Mouse (Mus musculus) MEL (cell line): Measurements from ENCODE around the gene Kremen2. TPM values are rescaled to one million over a fixed set of nuclear protein-coding genes. Genes with fewer than 3 reads are reported as not detected.

ENCODE experiments used
- DNase-seq: peaks from one replicate; pipeline ENCODE4 v3.0.0; 2011; ENCODE audit warnings: low read depth, low spot score
- H3K27ac ChIP-seq: 2 replicates; pipeline ENCODE4 v1.5.1; 2012; ENCODE audit warnings: low read depth, mild to moderate bottlenecking, control low read depth, low read length, moderate library complexity; ENCODE audit not compliant: control insufficient read depth
- H3K27me3 ChIP-seq, 2 experiments: fragments of 150-350 bp in 1 of 2; sonication (generic) in 1 of 2; 2 replicates each; pipeline ENCODE4 v1.6.1; 2012; ENCODE audit warnings: low read length in 2 of 2, mild to moderate bottlenecking in 2 of 2, improper control_type of control experiment in 1 of 2, moderate library complexity in 1 of 2; ENCODE audit not compliant: insufficient read depth in 2 of 2, control insufficient read depth in 1 of 2
- H3K36me3 ChIP-seq, 2 experiments: 2 replicates each; pipeline ENCODE4 v1.6.1; 2012 to 2014; ENCODE audit warnings: low read length in 2 of 2, improper control_type of control experiment in 1 of 2, inconsistent platforms in 1 of 2, mild to moderate bottlenecking in 1 of 2; ENCODE audit not compliant: insufficient read depth in 2 of 2, control insufficient read depth in 1 of 2
- H3K4me1 ChIP-seq, 2 experiments: fragments of 150-350 bp in 1 of 2; sonication (generic) in 1 of 2; 2 replicates each; pipeline ENCODE4 v1.6.1; 2012; ENCODE audit warnings: low read length in 2 of 2, improper control_type of control experiment in 1 of 2, mild to moderate bottlenecking in 1 of 2; ENCODE audit not compliant: insufficient read depth in 2 of 2, control insufficient read depth in 1 of 2
- H3K4me3 ChIP-seq, 2 experiments: fragments of 150-350 bp in 1 of 2; sonication (generic) in 1 of 2; 2 replicates each; pipeline ENCODE4 v1.5.1; 2012; ENCODE audit warnings: low read depth in 2 of 2, low read length in 2 of 2, mild to moderate bottlenecking in 2 of 2, moderate library complexity in 2 of 2, control low read depth in 1 of 2, improper control_type of control experiment in 1 of 2; ENCODE audit not compliant: control insufficient read depth in 1 of 2, insufficient read depth in 1 of 2
- H3K79me2 ChIP-seq: 2 replicates; pipeline ENCODE4 v1.6.1; 2012; ENCODE audit warnings: mild to moderate bottlenecking, low read length, moderate library complexity; ENCODE audit not compliant: control insufficient read depth, poor library complexity, insufficient read depth
- H3K9ac ChIP-seq: 2 replicates; pipeline ENCODE4 v1.6.1; 2012; ENCODE audit warnings: low read depth, mild to moderate bottlenecking, control low read depth, low read length, moderate library complexity; ENCODE audit not compliant: control insufficient read depth, poor library complexity, severe bottlenecking
- H3K9me3 ChIP-seq: fragments of 150-350 bp; sonication (generic); replicated peaks from 2 replicates; pipeline ENCODE4 v1.6.1; 2012; ENCODE audit warnings: mild to moderate bottlenecking, low read length, improper control_type of control experiment, moderate library complexity; ENCODE audit not compliant: insufficient read depth
- BHLHE40 ChIP-seq: IDR thresholded peaks from 2 replicates; pipeline ENCODE4 v1.6.1; 2012; ENCODE audit warnings: low read depth, mild to moderate bottlenecking, inconsistent platforms, low read length, improper control_type of control experiment, borderline replicate concordance
- CHD1 ChIP-seq: IDR thresholded peaks from 2 replicates; pipeline ENCODE4 v1.6.1; 2012; ENCODE audit warnings: low read depth, mild to moderate bottlenecking, inconsistent platforms, low read length, improper control_type of control experiment
- CTCF ChIP-seq, 3 experiments: IDR thresholded peaks in 2 of 3; conservative IDR thresholded peaks in 1 of 3; 2 replicates each; pipeline ENCODE4 v1.5.1; 2011 to 2012; ENCODE audit warnings: low read length in 3 of 3, low read depth in 2 of 3, mild to moderate bottlenecking in 2 of 3, improper control_type of control experiment in 1 of 3, inconsistent platforms in 1 of 3, mixed read lengths in 1 of 3, moderate library complexity in 1 of 3; ENCODE audit not compliant: control insufficient read depth in 1 of 3, insufficient read depth in 1 of 3, poor library complexity in 1 of 3, severe bottlenecking in 1 of 3
- E2F4 ChIP-seq: IDR thresholded peaks from 2 replicates; pipeline ENCODE4 v1.6.1; 2011; ENCODE audit warnings: low read depth, low read length, improper control_type of control experiment, borderline replicate concordance
- EP300 ChIP-seq, 2 experiments: IDR thresholded peaks; 2 replicates each; pipeline ENCODE4 v1.6.1; 2011; ENCODE audit warnings: improper control_type of control experiment in 2 of 2, low read length in 2 of 2, low read depth in 1 of 2, mild to moderate bottlenecking in 1 of 2
- GABPA ChIP-seq: IDR thresholded peaks from 2 replicates; pipeline ENCODE4 v1.6.1; 2012; ENCODE audit warnings: low read depth, mild to moderate bottlenecking, inconsistent platforms, low read length, improper control_type of control experiment, moderate library complexity
- HCFC1 ChIP-seq: IDR thresholded peaks from 2 replicates; pipeline ENCODE4 v1.6.1; 2012; ENCODE audit warnings: low read depth, mild to moderate bottlenecking, inconsistent platforms, low read length, improper control_type of control experiment, moderate library complexity
- JUND ChIP-seq: IDR thresholded peaks from 2 replicates; pipeline ENCODE4 v1.6.1; 2011; ENCODE audit warnings: low read depth, mild to moderate bottlenecking, improper control_type of control experiment, low read length
- MAFK ChIP-seq: IDR thresholded peaks from 2 replicates; pipeline ENCODE4 v1.6.1; 2011; ENCODE audit warnings: low read depth, mild to moderate bottlenecking, low read length, improper control_type of control experiment, borderline replicate concordance
- MEF2A ChIP-seq: IDR thresholded peaks from 2 replicates; pipeline ENCODE4 v1.6.1; 2014; ENCODE audit warnings: low read depth, mild to moderate bottlenecking, inconsistent platforms, low read length, improper control_type of control experiment; ENCODE audit not compliant: poor library complexity, insufficient replicate concordance, severe bottlenecking; ENCODE audit errors: extremely low read depth
- MXI1 ChIP-seq: IDR thresholded peaks from 2 replicates; pipeline ENCODE4 v1.6.1; 2011; ENCODE audit warnings: mild to moderate bottlenecking, low read depth, low read length, improper control_type of control experiment
- MYB ChIP-seq: IDR thresholded peaks from 2 replicates; pipeline ENCODE4 v1.6.1; 2011; ENCODE audit warnings: mild to moderate bottlenecking, low read depth, low read length, improper control_type of control experiment
- MYC ChIP-seq: IDR thresholded peaks from 2 replicates; pipeline ENCODE4 v1.6.1; 2011; ENCODE audit warnings: low read depth, mild to moderate bottlenecking, low read length, improper control_type of control experiment, moderate library complexity
- POLR2A ChIP-seq, 2 experiments: IDR thresholded peaks; 2 replicates each; pipeline ENCODE4 v1.6.1; 2011 to 2012; ENCODE audit warnings: low read length in 2 of 2, mild to moderate bottlenecking in 2 of 2, control low read depth in 1 of 2, improper control_type of control experiment in 1 of 2, low read depth in 1 of 2, moderate library complexity in 1 of 2; ENCODE audit not compliant: control insufficient read depth in 1 of 2, insufficient read depth in 1 of 2, poor library complexity in 1 of 2
- POLR2AphosphoS2 ChIP-seq: IDR thresholded peaks from 2 replicates; pipeline ENCODE4 v1.6.1; 2011; ENCODE audit warnings: low read length, improper control_type of control experiment
- RCOR1 ChIP-seq: IDR thresholded peaks from 2 replicates; pipeline ENCODE4 v1.6.1; 2012; ENCODE audit warnings: low read depth, mild to moderate bottlenecking, inconsistent platforms, low read length, improper control_type of control experiment
- SIN3A ChIP-seq: IDR thresholded peaks from 2 replicates; pipeline ENCODE4 v1.6.1; 2012; ENCODE audit warnings: low read length, improper control_type of control experiment, inconsistent platforms
- SMC3 ChIP-seq: IDR thresholded peaks from 2 replicates; pipeline ENCODE4 v1.6.1; 2011; ENCODE audit warnings: low read depth, low read length, improper control_type of control experiment
- TAL1 ChIP-seq: IDR thresholded peaks from 2 replicates; pipeline ENCODE4 v1.6.1; 2012; ENCODE audit warnings: mild to moderate bottlenecking, inconsistent platforms, low read length, moderate library complexity, mixed read lengths
- TCF12 ChIP-seq: IDR thresholded peaks from 2 replicates; pipeline ENCODE4 v1.6.1; 2014; ENCODE audit warnings: low read depth, mild to moderate bottlenecking, inconsistent platforms, low read length, improper control_type of control experiment, moderate library complexity
- USF1 ChIP-seq: IDR thresholded peaks from 2 replicates; pipeline ENCODE4 v1.6.1; 2014; ENCODE audit warnings: low read depth, mild to moderate bottlenecking, inconsistent platforms, low read length, improper control_type of control experiment, moderate library complexity
- USF2 ChIP-seq, 2 experiments: IDR thresholded peaks; 2 replicates each; pipeline ENCODE4 v1.6.1; 2011 to 2012; ENCODE audit warnings: improper control_type of control experiment in 2 of 2, low read length in 2 of 2, borderline replicate concordance in 1 of 2, inconsistent platforms in 1 of 2, low read depth in 1 of 2, mild to moderate bottlenecking in 1 of 2; ENCODE audit not compliant: insufficient read depth in 1 of 2
- ZC3H11A ChIP-seq: IDR thresholded peaks from 2 replicates; pipeline ENCODE4 v1.6.1; 2012; ENCODE audit warnings: low read depth, mild to moderate bottlenecking, inconsistent platforms, low read length, improper control_type of control experiment
- ZMIZ1 ChIP-seq: IDR thresholded peaks from 2 replicates; pipeline ENCODE4 v1.6.1; 2012; ENCODE audit warnings: low read depth, mild to moderate bottlenecking, inconsistent platforms, low read length, improper control_type of control experiment, moderate library complexity
- polyA plus RNA-seq, 2 experiments: library from polyadenylated mRNA; stranded (reverse) in 1 of 2; unstranded in 1 of 2; fragments of >175 nt in 1 of 2; fragments of >200 nt in 1 of 2; gene quantifications; 2 replicates each; pipeline versions ENCODE4 v1.2.1 to v1.2.4; 2012; ENCODE audit warnings: low replicate concordance in 2 of 2, low read depth in 1 of 2; ENCODE audit not compliant: insufficient read length in 2 of 2, insufficient read depth in 1 of 2, missing spikeins in 1 of 2
- total RNA-seq: library from RNA; depleted of rRNA; stranded (reverse); fragments of 300-350 nt; gene quantifications from 2 replicates; pipeline ENCODE4 v1.2.3, GENCODE M21; 2012

The Kremen2 gene
- total and polyA plus RNA-seq, 3 experiments = 0.11 TPM; not detected in 2

- H3K4me1 ChIP-seq = peaks cover 0 to 6% of the 10 kb centered on the region in 2 experiments; a peak in 2 of 4 replicates
- H3K27me3 ChIP-seq = peaks cover 0 to 2% of the 10 kb centered on the region in 2 experiments; a peak in 1 of 4 replicates
- H3K36me3 ChIP-seq = peaks cover 0 to 4% of the 10 kb centered on the region in 2 experiments; a peak in 2 of 4 replicates
- H3K27ac ChIP-seq = no peak overlapping the region
- H3K4me3 ChIP-seq = no peak overlapping the region
- H3K9ac ChIP-seq = no peak overlapping the region
- TF ChIP-seq SIN3A (no peak), ZMIZ1 (no peak), POLR2A (IDR thresholded peaks at IDR 0.05; ENCODE audit: control insufficient read depth in 1 of 2, insufficient read depth in 1 of 2, low read depth in 1 of 2, low read length in 2 of 2, poor library complexity in 1 of 2) (no peak), TCF12 (no peak), RCOR1 (no peak), GABPA (no peak), JUND (no peak), USF1 (no peak), MEF2A (no peak), MYC (no peak), MXI1 (no peak), SMC3 (no peak), ZC3H11A (no peak), HCFC1 (no peak), CHD1 (no peak), CTCF (IDR thresholded peaks at IDR 0.05 in 2 of 3, conservative IDR thresholded peaks at IDR 0.05 in 1 of 3; ENCODE audit: control insufficient read depth in 1 of 3, insufficient read depth in 1 of 3, low read depth in 2 of 3, low read length in 3 of 3, poor library complexity in 1 of 3, severe bottlenecking in 1 of 3) (no peak), EP300 (IDR thresholded peaks at IDR 0.05; ENCODE audit: low read depth in 1 of 2, low read length in 2 of 2) (no peak), MAFK (no peak)
- H3K79me2 ChIP-seq = no peaks in the 10 kb centered on the region
- DNase-seq = no peak
- H3K9me3 ChIP-seq = no peaks in the 10 kb centered on the region
Measured at GRCm38 (mm10) chr17:23791079-23791357, 45.4 kb upstream of the Kremen2 start.

DNA sequence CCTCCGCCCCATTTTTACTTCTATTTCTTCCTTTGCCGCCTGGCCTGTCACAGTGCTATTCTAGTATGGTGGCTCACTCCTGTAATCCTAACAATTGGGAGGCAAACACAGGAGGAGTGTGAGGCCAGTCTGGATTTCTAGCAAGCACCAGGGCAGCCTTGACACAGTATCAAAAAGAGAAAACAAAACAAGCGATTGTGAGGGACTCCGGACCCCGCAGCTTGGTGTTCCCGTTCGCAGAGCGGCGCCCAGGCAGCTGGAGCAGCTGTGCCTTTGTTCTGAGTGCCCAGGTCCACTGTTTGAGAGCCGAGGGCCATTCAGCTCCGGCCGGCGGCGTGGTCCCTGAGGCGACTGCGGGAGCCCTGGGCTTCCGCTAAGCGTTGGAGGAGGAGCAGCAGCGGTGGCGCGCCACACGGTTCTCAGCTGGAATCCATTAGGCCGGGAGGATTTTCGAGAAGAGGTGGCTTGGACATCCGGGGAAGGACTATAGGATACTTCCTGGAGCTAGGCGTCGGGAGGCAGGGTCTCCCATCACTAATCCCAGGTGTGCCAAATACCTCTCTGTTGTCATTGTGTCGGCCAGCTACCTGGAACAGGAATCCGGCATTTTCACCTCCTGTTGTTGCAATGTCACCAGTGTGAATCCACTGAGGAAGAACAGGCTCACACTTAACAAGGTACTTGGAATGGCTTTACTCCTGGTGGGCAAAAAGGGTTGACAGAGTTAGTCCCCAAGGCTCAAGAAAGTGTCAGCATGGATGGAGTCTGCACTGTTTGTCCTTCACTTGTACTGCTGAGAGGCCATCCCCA lies 44.8 kb upstream of the Kremen2 start, which contains the start of gene Srrm2:
Srrm2 (plus strand) TSS at position 264 of the 810 bp plus-strand sequence.
- no peaks in the 10 kb centered on the region for H3K79me2 ChIP-seq
- no peak within 1 kb of the TSS for H3K9ac ChIP-seq
- TF ChIP-seq CHD1 = no peak
- TF ChIP-seq POLR2AphosphoS2 = no peak
- no peak for TF ChIP-seq TAL1
- TF ChIP-seq MYB = no peak
- TF ChIP-seq MYC = no peak
- no peak for TF ChIP-seq BHLHE40
- TF ChIP-seq SMC3 = no peak
- TF ChIP-seq HCFC1 = no peak
- TF ChIP-seq ZMIZ1 = no peak
- no peak for TF ChIP-seq MAFK
- no peak for TF ChIP-seq USF2 (IDR thresholded peaks at IDR 0.05; ENCODE audit: borderline replicate concordance in 1 of 2, insufficient read depth in 1 of 2, low read depth in 1 of 2, low read length in 2 of 2)
- no peak for TF ChIP-seq E2F4
- TF ChIP-seq USF1 = no peak
- no peak for TF ChIP-seq TCF12
- H3K4me1 ChIP-seq = peaks cover 0 to 6% of the 10 kb centered on the region in 2 experiments; a peak in 2 of 4 replicates
- DNase-seq = no peak
- H3K36me3 ChIP-seq = peaks cover 0 to 4% of the 10 kb centered on the region in 2 experiments; a peak in 2 of 4 replicates
- H3K9me3 ChIP-seq = no peaks in the 10 kb centered on the region
- no peak within 1 kb of the TSS for H3K27ac ChIP-seq
- H3K27me3 ChIP-seq = peaks cover 0 to 2% of the 10 kb centered on the region in 2 experiments; a peak in 1 of 4 replicates
- no peak within 1 kb of the TSS for H3K4me3 ChIP-seq
